Mouse (Mus musculus) frontal cortex, postnatal 14 days (tissue): ENCODE data around the gene Mettl2.
A peak's percentile ranks its signal among the peaks of the same experiment; 100 is the strongest.
"Not testable (repeated sequence)": the region's sequence is repeated elsewhere in the genome, so short reads cannot be mapped to it uniquely, and the experiment has no call there.

Source experiments
- DNase-seq, 2 experiments: peaks; one replicate each; pipeline ENCODE4 v3.0.0; 2022; ENCODE audit warnings: low spot score in 2 of 2

Mettl2 gene

GRCm38 (mm10) chr11:105125735-105126519 is at the start of gene Mettl2:
TSS of gene Mettl2 (plus strand) at chr11:105126425.
- DNase-seq: peak; percentile 62 to 74

GRCm38 (mm10) chr11:105112448-105112847 is 13.8 kb upstream of the Mettl2 start:
- not testable (repeated sequence) for DNase-seq

- no peak for DNase-seq
These were observed 8.4 kb upstream of the Mettl2 start for GRCm38 (mm10) chr11:105117814-105118213.

GRCm38 (mm10) chr11:105120551-105121061 is 5.6 kb upstream of the Mettl2 start:
- no peak for DNase-seq

- not testable (repeated sequence) for DNase-seq
These were observed 4.4 kb upstream of the Mettl2 start for GRCm38 (mm10) chr11:105121792-105122191.

- DNase-seq: peak in 1 of 2 experiments; percentile 12
These were observed 2.2 kb upstream of the Mettl2 start for GRCm38 (mm10) chr11:105123986-105124385.

- DNase-seq: no peak
These were observed 350 bp downstream of the Mettl2 start for GRCm38 (mm10) chr11:105126520-105127029.

GRCm38 (mm10) chr11:105135692-105136091 is 9.5 kb downstream of the Mettl2 start:
- DNase-seq: no peak

GRCm38 (mm10) chr11:105137255-105137654 is 11.0 kb downstream of the Mettl2 start:
- not testable (repeated sequence) for DNase-seq

GRCm38 (mm10) chr11:105140512-105140911 is 14.3 kb downstream of the Mettl2 start:
- not testable (repeated sequence) for DNase-seq

- no peak for DNase-seq
These were observed 14.9 kb downstream of the Mettl2 start for GRCm38 (mm10) chr11:105141115-105141514.

GRCm38 (mm10) chr11:105143564-105143963 is 17.3 kb downstream of the Mettl2 start:
- no peak for DNase-seq

- DNase-seq: no peak
These were observed 17.9 kb downstream of the Mettl2 start for GRCm38 (mm10) chr11:105144084-105144483.

- no peak for DNase-seq
These were observed 18.4 kb downstream of the Mettl2 start for GRCm38 (mm10) chr11:105144508-105145210.

- no peak for DNase-seq
These were observed 19.0 kb downstream of the Mettl2 start for GRCm38 (mm10) chr11:105145211-105145610.

GRCm38 (mm10) chr11:105146593-105146992 is 20.4 kb downstream of the Mettl2 start, which contains the start of gene Gm10842:
TSS of gene Gm10842 (plus strand) at chr11:105146893.
- no peak for DNase-seq

- no peak for DNase-seq
These were observed 23.1 kb downstream of the Mettl2 start for GRCm38 (mm10) chr11:105149353-105149752.

GRCm38 (mm10) chr11:105149766-105150165 is 23.5 kb downstream of the Mettl2 start:
- no peak for DNase-seq

GRCm38 (mm10) chr11:105150691-105151090 is 24.5 kb downstream of the Mettl2 start:
- no peak for DNase-seq

GRCm38 (mm10) chr11:105151226-105152016 is 25.2 kb downstream of the Mettl2 start:
- DNase-seq: no peak

GRCm38 (mm10) chr11:105152017-105152300 is 25.7 kb downstream of the Mettl2 start:
- no peak for DNase-seq
